Mouse (Mus musculus) duodenum, adult 2 months (tissue): ENCODE measurements around the gene Eef1a1. TPM values are rescaled to one million over a fixed set of nuclear protein-coding genes. Genes with fewer than 3 reads are reported as not detected.

Experiments
- polyA plus RNA-seq: library from polyadenylated mRNA; depleted of rRNA; stranded (reverse); fragments of >200 nt; gene quantifications from 2 replicates; pipeline ENCODE4 v1.2.3, GENCODE M21; 2012; ENCODE audit warnings: low replicate concordance; rRNA removed

Gene Eef1a1
- 612 and 875 TPM in 2 replicates for polyA plus RNA-seq

GRCm38 (mm10) chr9:78488890-78489420, at the start of gene Eef1a1:
Gene Eef1a1, minus strand, starts transcription at chr9:78489151.

GRCm38 (mm10) chr9:78447973-78448873, 40.7 kb downstream of the Eef1a1 start, which contains the start of the genes Mto1 and Gm17324:
Gene Mto1, plus strand, starts transcription at chr9:78448208.
Gene Gm17324, minus strand, starts transcription at chr9:78448786.

GRCm38 (mm10) chr9:78442579-78443392, 46.2 kb downstream of the Eef1a1 start, which contains the start of gene Cgas:
Gene Cgas, minus strand, starts transcription at chr9:78443237.

Other genes with a start within 250 kb of the Eef1a1 start
- gene Gm3776, start 232.0 kb downstream of the Eef1a1 start, polyA plus RNA-seq: 5.0 and 68.5 TPM in 2 replicates
- gene Gm10639, start 199.2 kb downstream of the Eef1a1 start, polyA plus RNA-seq: 1.2 TPM in 1 of 2 replicates, not detected in the other
- not detected in 2 replicates for gene Omt2a, start 174.4 kb downstream of the Eef1a1 start, polyA plus RNA-seq
- gene Omt2b, start 161.6 kb downstream of the Eef1a1 start, polyA plus RNA-seq: not detected in 2 replicates
- 0.57 and 0.98 TPM in 2 replicates for gene Gsta2, start 133.4 kb downstream of the Eef1a1 start, polyA plus RNA-seq
- gene Dppa5a, start 121.0 kb downstream of the Eef1a1 start, polyA plus RNA-seq: not detected in 2 replicates
- gene Ooep, start 110.4 kb downstream of the Eef1a1 start, polyA plus RNA-seq: not detected in 2 replicates
- gene Ddx43, start 93.4 kb downstream of the Eef1a1 start, polyA plus RNA-seq: 0.06 TPM in 1 of 2 replicates, not detected in the other
- gene Cgas, start 45.9 kb downstream of the Eef1a1 start, polyA plus RNA-seq: 0.31 and 0.82 TPM in 2 replicates
- 6.1 and 22.4 TPM in 2 replicates for gene Mto1, start 40.9 kb downstream of the Eef1a1 start, polyA plus RNA-seq
- 0.32 TPM in 1 of 2 replicates, not detected in the other for gene Gm17324, start 40.4 kb downstream of the Eef1a1 start, polyA plus RNA-seq
- 4.7 and 5.2 TPM in 2 replicates for gene Slc17a5, start 98.9 kb upstream of the Eef1a1 start, polyA plus RNA-seq
- 0.20 and 0.77 TPM in 2 replicates for gene Cd109, start 126.4 kb upstream of the Eef1a1 start, polyA plus RNA-seq